Mouse (Mus musculus): ENCODE measurements around the gene BC049352.

DNA sequence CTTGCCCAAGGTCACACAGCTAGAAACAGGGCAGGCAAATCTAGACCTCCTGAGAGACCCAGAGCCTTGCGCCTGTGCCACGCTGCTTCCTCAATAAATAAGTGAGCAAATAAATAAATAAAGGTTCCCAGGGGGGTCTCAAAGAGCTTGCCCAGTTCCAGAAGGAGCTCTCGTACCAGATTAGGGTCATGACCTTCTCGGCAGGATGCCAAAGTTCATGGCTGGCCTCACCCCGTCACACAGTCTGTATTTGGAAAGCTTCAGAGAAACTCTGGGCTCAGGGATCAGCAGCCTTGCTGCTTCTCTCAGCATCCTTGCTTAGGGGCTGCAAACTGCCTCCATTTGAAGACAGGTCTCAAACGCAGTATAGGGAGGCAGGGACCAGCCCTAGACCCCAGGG lies 72.2 kb downstream of the BC049352 start:
- no peak for TF ChIP-seq CTCF (conservative IDR thresholded peaks at IDR 0.05 in 1 of 2, IDR thresholded peaks at IDR 0.05 in 1 of 2; ENCODE audit: low read depth in 2 of 2, low read length in 2 of 2)
- no peak for TF ChIP-seq ZNF384 (IDR thresholded peaks at IDR 0.05; ENCODE audit: low read depth, low read length)
- no peak for TF ChIP-seq POLR2A (IDR thresholded peaks at IDR 0.05; ENCODE audit: low read depth, low read length)

Measured in CH12.LX (cell line).